Mouse (Mus musculus): ENCODE results near the gene Olfr657.

Gene Olfr657

GRCm38 (mm10) chr7:104624494-104624893, at the start of gene Olfr657:
Olfr657 (plus strand) TSS chr7:104624794.
- ATAC-seq (ENCODE audit: low TSS enrichment): no peak

GRCm38 (mm10) chr7:104577014-104577413, 47.6 kb upstream of the Olfr657 start, which contains the start of gene Olfr653:
Olfr653 (plus strand) TSS chr7:104577314.
- no peak for ATAC-seq (ENCODE audit: low TSS enrichment)

GRCm38 (mm10) chr7:104580846-104581245, 43.7 kb upstream of the Olfr657 start:
- no peak for ATAC-seq (ENCODE audit: low TSS enrichment)

GRCm38 (mm10) chr7:104581429-104581828, 43.2 kb upstream of the Olfr657 start:
- ATAC-seq (ENCODE audit: low TSS enrichment): no peak

- ATAC-seq (ENCODE audit: low TSS enrichment): no peak
Measured at GRCm38 (mm10) chr7:104586725-104587124, 37.9 kb upstream of the Olfr657 start, which contains the start of gene Olfr654. Olfr654 (plus strand) TSS chr7:104587025.

GRCm38 (mm10) chr7:104588274-104588673, 36.3 kb upstream of the Olfr657 start:
- no peak for ATAC-seq (ENCODE audit: low TSS enrichment)

- ATAC-seq (ENCODE audit: low TSS enrichment): no peak
Measured at GRCm38 (mm10) chr7:104601679-104602078, 22.9 kb upstream of the Olfr657 start, which contains the start of gene Olfr655. Olfr655 (minus strand) TSS chr7:104601779.

GRCm38 (mm10) chr7:104603173-104603572, 21.4 kb upstream of the Olfr657 start:
- no peak for ATAC-seq (ENCODE audit: low TSS enrichment)

- no peak for ATAC-seq (ENCODE audit: low TSS enrichment)
Measured at GRCm38 (mm10) chr7:104604727-104605126, 19.9 kb upstream of the Olfr657 start.

- ATAC-seq (ENCODE audit: low TSS enrichment): no peak
Measured at GRCm38 (mm10) chr7:104613655-104614054, 10.9 kb upstream of the Olfr657 start, which contains the start of gene Olfr656. Olfr656 (plus strand) TSS chr7:104613955.

GRCm38 (mm10) chr7:104646841-104647482, 22.4 kb downstream of the Olfr657 start, which contains the start of gene Olfr658:
Olfr658 (minus strand) TSS chr7:104647305.
- ATAC-seq (ENCODE audit: low TSS enrichment): peak; percentile 72; the same call in 1 of the 2 replicates

- no peak for ATAC-seq (ENCODE audit: low TSS enrichment)
Measured at GRCm38 (mm10) chr7:104666453-104666852, 41.9 kb downstream of the Olfr657 start, which contains the start of gene Olfr659. Olfr659 (plus strand) TSS chr7:104666753.

GRCm38 (mm10) chr7:104686201-104686600, 61.6 kb downstream of the Olfr657 start, which contains the start of gene Olfr661:
Olfr661 (plus strand) TSS chr7:104686501.
- no peak for ATAC-seq (ENCODE audit: low TSS enrichment)
